Mouse (Mus musculus) 416B (cell line): ENCODE measurements at regions not wholly inside any gene's neighbourhood (a gene's known extent, or its start where the extent isn't known, plus 50 kb on each side); places are given as distances from the start of the nearest gene placed in this dataset.
A peak's percentile ranks its signal among the peaks of the same experiment; 100 is the strongest.

Source experiments
- DNase-seq: peaks from one replicate; pipeline ENCODE4 v3.0.0; 2011; ENCODE audit warnings: low read depth

GRCm38 (mm10) chr2:75062189-75062510 lies 236.5 kb downstream of the Mtx2 start:
- no peak for DNase-seq

GRCm38 (mm10) chr2:75064406-75065115 lies 239.0 kb downstream of the Mtx2 start:
- DNase-seq, result no peak

- no peak for DNase-seq
Observed at GRCm38 (mm10) chr2:75065304-75065703, 239.7 kb downstream of the Mtx2 start.

GRCm38 (mm10) chr2:75069321-75069720 lies 243.7 kb downstream of the Mtx2 start:
- DNase-seq, result no peak

- no peak for DNase-seq
Observed at GRCm38 (mm10) chr2:75072021-75072420, 246.4 kb downstream of the Mtx2 start.

- no peak for DNase-seq
Observed at GRCm38 (mm10) chr2:75072471-75072870, 246.9 kb downstream of the Mtx2 start.

GRCm38 (mm10) chr2:75073178-75073577 lies 247.6 kb downstream of the Mtx2 start:
- no peak for DNase-seq

- no peak for DNase-seq
Observed at GRCm38 (mm10) chr2:75087164-75087563, 261.6 kb downstream of the Mtx2 start.

- DNase-seq, result no peak
Observed at GRCm38 (mm10) chr2:75089186-75089585, 263.6 kb downstream of the Mtx2 start.

GRCm38 (mm10) chr2:75089616-75090015 lies 264.0 kb downstream of the Mtx2 start:
- DNase-seq, result no peak

- no peak for DNase-seq
Observed at GRCm38 (mm10) chr2:75090439-75090838, 264.8 kb downstream of the Mtx2 start.

GRCm38 (mm10) chr2:75101501-75101900 lies 275.9 kb downstream of the Mtx2 start:
- peak; percentile 1 for DNase-seq

- DNase-seq, result no peak
Observed at GRCm38 (mm10) chr2:75112751-75113150, 287.1 kb downstream of the Mtx2 start.

GRCm38 (mm10) chr2:75114375-75114774 lies 288.8 kb downstream of the Mtx2 start:
- no peak for DNase-seq

- DNase-seq, result no peak
Observed at GRCm38 (mm10) chr2:75118348-75118926, 292.8 kb downstream of the Mtx2 start.

- peak; percentile 3 for DNase-seq
Observed at GRCm38 (mm10) chr2:75119599-75119998, 294.0 kb downstream of the Mtx2 start.

- no peak for DNase-seq
Observed at GRCm38 (mm10) chr2:75133298-75134080, 307.9 kb downstream of the Mtx2 start.

- DNase-seq, result no peak
Observed at GRCm38 (mm10) chr2:75136618-75137017, 311.0 kb downstream of the Mtx2 start.

- DNase-seq, result no peak
Observed at GRCm38 (mm10) chr2:75137133-75137982, 311.8 kb downstream of the Mtx2 start.

- no peak for DNase-seq
Observed at GRCm38 (mm10) chr2:75137983-75138745, 312.6 kb downstream of the Mtx2 start.

- no peak for DNase-seq
Observed at GRCm38 (mm10) chr2:75138746-75139060, 313.1 kb downstream of the Mtx2 start.

GRCm38 (mm10) chr2:75139544-75139943 lies 313.9 kb downstream of the Mtx2 start:
- DNase-seq, result no peak
